Mouse (Mus musculus): ENCODE measurements around the gene Olfr740.

The Olfr740 gene

GRCm38 (mm10) chr14:50445245-50445644 is at the start of gene Olfr740:
TSS of gene Olfr740 (plus strand) at chr14:50445545.
- DNase-seq (ENCODE audit: low read depth, low spot score) = no peak

- DNase-seq (ENCODE audit: low read depth, low spot score) = no peak
These were observed 38.1 kb upstream of the Olfr740 start, which contains the start of gene Olfr738 for GRCm38 (mm10) chr14:50407268-50407667. TSS of gene Olfr738 (plus strand) at chr14:50407568.

GRCm38 (mm10) chr14:50418326-50418725 is 27.0 kb upstream of the Olfr740 start, which contains the start of gene Olfr739:
TSS of gene Olfr739 (plus strand) at chr14:50418626.
- DNase-seq (ENCODE audit: low read depth, low spot score) = no peak

- DNase-seq (ENCODE audit: low read depth, low spot score) = no peak
These were observed 27.1 kb downstream of the Olfr740 start, which contains the start of gene Olfr741 for GRCm38 (mm10) chr14:50472438-50472837. TSS of gene Olfr741 (plus strand) at chr14:50472738.

- DNase-seq (ENCODE audit: low read depth, low spot score) = no peak
These were observed 33.1 kb downstream of the Olfr740 start for GRCm38 (mm10) chr14:50478406-50478805.

- DNase-seq (ENCODE audit: low read depth, low spot score) = no peak
These were observed 58.0 kb downstream of the Olfr740 start, which contains the start of gene Olfr742 for GRCm38 (mm10) chr14:50503300-50503699. TSS of gene Olfr742 (plus strand) at chr14:50503600.
